Mouse (Mus musculus): ENCODE results near the gene Paqr6.
"Not testable (repeated sequence)": the region's sequence is repeated elsewhere in the genome, so short reads cannot be mapped to it uniquely, and the experiment has no call there.

Paqr6 gene

DNA sequence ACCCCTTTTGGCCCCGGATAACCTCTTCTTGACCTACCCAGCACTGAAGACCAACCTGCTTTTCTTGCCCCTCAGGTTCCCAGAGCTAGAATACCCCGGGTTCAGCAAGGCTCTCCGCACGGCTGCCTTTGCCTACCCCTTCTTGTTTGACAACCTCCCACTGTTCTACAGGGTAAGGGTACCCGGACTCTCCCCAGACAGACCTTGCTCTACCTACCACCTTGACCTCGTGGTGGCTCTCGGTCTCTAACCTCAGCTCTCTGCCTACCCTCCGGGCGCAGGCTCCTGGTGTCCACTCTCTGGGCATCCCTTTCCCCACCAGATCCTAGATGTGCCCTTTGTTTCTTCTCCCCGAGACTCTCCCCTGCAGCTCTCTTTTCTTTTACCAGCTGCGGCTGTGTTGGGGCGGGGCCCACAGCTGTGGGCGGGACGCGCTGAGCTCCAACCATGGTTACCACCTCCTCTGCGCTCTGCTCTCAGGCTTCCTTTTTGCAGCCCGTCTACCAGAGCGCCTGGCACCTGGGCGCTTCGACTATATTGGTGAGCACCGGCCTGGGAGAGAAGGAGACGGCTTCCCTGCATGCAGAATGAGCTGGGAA is 2.5 kb downstream of the Paqr6 start:
- DNase-seq (ENCODE audit: low spot score): peak; percentile 64

DNA sequence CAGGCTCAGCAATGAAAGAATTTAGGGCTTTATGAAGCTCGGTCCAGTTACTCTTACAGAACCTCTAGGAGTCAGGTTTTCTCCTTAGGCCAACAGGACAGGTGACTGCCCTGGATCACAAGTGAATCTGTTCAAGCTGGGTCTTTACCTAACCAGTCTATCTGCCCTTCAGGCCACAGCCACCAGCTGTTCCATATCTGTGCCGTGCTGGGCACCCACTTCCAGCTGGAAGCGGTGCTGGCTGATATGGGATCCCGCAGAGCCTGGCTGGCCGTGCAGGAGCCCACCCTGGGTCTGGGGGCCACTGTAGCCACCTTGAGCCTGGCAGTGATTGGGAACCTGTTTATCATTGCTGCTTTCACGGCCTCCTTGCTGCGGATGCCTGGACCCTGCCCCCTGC is 3.1 kb downstream of the Paqr6 start:
- not testable (repeated sequence) for DNase-seq (ENCODE audit: low spot score)

DNA sequence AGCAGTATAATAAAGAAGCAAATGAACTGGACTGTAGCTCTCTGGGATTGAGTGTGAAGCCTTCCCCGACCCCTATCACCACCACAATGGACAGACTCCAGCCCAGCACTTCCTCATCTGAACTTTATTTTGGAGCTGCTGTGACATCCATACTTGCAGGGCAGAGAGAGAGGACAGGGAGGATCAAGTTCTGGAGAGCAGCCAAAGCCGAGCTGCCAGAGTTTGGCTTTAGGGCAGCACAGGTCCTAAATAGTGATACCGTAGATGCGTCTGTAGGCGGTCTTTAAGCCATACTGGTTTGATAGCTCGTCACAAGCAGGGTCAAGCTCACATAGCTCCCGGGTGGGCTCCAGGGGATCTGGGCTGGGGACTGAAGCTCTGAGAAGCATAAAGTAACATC is 4.1 kb downstream of the Paqr6 start:
- DNase-seq (ENCODE audit: low spot score): not testable (repeated sequence)

DNA sequence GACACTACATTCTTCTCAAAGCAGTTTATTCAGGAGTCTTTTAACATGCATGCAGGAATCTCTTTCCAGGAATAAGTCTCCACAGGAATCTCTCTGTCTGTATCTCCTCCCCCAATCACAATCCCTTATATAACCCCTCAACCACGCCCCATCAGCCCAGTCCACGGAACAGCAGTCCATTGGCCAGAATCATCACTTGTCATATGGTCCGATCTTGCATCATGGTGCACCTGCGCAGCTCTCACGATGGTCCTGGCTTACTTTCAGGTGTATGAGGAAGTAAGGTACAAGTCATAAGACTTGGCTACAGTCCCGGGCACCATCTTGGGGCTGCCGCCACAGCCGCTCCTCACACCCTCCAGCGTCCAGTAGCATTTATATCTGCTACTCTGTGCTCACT is 8.3 kb downstream of the Paqr6 start, which contains the start of gene Bglap3:
Gene Bglap3 (minus strand): TSS at position 101 of the 400 bp plus-strand sequence.
- DNase-seq (ENCODE audit: low spot score): not testable (repeated sequence)

DNA sequence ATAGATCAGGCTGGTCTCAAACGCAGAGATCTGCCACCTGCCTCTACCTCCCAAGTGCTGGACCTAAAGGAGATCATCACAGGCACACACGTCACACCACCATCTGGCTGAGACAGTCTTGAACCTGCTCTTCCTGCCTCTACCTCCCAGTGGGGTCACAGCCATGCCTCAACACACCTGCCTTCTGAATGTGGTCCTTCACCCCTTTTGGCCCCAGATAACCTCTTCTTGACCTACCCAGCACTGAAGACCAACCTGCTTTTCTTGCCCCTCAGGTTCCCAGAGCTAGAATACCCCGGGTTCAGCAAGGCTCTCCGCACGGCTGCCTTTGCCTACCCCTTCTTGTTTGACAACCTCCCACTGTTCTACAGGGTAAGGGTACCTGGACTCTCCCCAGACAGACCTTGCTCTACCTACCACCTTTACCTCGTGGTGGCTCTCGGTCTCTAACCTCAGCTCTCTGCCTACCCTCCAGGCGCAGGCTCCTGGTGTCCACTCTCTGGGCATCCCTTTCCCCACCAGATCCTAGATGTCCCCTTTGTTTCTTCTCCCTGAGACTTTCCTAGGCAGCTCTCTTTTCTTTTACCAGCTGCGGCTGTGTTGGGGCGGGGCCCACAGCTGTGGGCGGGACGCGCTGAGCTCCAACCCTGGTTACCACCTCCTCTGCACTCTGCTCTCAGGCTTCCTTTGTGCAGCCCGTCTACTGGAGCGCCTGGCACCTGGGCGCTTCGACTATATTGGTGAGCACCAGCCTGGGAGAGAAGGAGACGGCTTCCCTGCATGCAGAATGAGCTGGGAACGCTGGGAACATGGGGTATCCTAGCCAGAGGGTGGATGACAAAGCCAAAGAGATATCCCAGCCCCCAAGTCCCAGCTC is 11.6 kb downstream of the Paqr6 start:
- DNase-seq (ENCODE audit: low spot score): peak; percentile 25

DNA sequence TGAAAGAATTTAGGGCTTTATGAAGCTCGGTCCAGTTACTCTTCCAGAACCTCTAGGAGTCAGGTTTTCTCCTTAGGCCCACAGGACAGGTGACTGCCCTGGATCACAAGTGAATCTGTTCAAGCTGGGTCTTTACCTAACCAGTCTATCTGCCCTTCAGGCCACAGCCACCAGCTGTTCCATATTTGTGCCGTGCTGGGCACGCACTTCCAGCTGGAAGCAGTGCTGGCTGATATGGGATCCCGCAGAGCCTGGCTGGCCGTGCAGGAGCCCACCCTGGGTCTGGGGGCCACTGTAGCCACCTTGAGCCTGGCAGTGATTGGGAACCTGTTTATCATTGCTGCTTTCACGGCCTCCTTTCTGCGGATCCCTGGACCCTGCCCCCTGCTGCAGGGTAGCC is 12.3 kb downstream of the Paqr6 start:
- DNase-seq (ENCODE audit: low spot score): not testable (repeated sequence)

DNA sequence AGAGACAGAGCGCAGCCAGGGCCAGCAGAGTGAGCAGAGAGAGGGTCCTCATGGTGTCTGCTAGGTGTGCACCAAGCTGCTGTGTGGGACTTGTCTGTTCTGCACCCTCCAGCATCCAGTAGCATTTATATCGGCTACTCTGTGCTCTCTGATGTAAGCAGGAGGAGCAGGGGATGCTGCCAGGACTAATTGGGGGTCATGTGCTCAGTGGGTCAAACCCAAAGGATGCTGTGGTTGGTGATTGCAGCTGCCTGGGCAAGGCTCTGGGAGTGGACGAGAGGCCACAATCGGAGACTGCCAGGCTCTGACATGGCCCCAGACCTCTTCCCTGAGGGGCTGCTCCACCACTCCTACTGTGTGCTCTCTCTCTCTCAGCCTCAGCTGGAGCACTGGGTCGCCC is 14.2 kb downstream of the Paqr6 start, which contains the start of gene Bglap2:
Gene Bglap2 (minus strand): TSS at position 101 of the 400 bp plus-strand sequence.
- DNase-seq (ENCODE audit: low spot score): not testable (repeated sequence)

DNA sequence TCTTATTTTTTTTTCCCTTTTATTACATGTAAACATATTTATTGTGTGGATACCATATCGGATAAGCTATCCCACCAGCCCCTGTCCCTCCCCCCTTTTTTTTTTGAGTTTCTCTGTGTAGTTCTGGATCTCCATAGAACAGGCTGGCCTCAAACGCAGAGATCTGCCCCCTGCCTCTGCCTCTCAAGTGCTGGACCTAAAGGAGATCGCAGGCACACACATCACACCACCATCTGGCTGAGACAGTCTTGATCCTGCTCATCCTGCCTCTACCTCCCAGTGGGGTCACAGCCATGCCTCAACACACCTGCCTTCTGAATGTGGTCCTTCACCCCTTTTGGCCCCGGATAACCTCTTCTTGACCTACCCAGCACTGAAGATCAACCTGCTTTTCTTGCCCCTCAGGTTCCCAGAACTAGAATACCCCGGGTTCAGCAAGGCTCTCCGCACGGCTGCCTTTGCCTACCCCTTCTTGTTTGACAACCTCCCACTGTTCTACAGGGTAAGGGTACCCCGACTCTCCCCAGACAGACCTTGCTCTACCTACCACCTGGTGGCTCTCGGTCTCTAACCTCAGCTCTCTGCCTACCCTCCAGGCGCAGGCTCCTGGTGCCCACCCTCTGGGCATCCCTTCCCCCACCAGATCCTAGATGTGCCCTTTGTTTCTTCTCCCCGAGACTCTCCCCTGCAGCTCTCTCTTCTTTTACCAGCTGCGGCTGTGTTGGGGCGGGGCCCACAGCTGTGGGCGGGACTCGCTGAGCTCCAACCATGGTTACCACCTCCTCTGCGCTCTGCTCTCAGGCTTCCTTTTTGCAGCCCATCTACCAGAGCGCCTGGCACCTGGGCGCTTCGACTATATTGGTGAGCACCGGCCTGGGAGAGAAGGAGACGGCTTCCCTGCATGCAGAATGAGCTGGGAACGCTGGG is 17.3 kb downstream of the Paqr6 start:
- DNase-seq (ENCODE audit: low spot score): peak; percentile 48

DNA sequence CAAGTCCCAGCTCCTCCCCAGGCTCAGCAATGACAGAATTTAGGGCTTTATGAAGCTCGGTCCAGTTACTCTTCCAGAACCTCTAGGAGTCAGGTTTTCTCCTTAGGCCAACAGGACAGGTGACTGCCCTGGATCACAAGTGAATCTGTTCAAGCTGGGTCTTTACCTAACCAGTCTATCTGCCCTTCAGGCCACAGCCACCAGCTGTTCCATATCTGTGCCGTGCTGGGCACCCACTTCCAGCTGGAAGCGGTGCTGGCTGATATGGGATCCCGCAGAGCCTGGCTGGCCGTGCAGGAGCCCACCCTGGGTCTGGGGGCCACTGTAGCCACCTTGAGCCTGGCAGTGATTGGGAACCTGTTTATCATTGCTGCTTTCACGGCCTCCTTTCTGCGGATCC is 18.0 kb downstream of the Paqr6 start:
- not testable (repeated sequence) for DNase-seq (ENCODE audit: low spot score)

DNA sequence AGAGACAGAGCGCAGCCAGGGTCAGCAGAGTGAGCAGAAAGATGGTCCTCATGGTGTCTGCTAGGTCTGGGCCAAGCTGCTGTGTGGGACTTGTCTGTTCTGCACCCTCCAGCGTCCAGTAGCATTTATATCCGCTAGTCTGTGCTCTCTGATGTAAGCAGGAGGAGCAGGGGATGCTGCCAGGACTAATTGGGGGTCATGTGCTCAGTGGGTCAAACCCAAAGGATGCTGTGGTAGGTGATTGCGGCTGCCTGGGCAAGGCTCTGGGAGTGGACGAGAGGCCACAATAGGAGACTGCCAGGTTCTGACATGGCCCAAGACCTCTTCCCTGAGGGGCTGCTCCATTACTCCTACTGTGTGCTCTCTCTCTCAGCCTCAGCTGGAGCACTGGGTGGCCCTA is 20.0 kb downstream of the Paqr6 start, which contains the start of gene Bglap:
Gene Bglap (minus strand): TSS at position 101 of the 400 bp plus-strand sequence.
- DNase-seq (ENCODE audit: low spot score): no peak

DNA sequence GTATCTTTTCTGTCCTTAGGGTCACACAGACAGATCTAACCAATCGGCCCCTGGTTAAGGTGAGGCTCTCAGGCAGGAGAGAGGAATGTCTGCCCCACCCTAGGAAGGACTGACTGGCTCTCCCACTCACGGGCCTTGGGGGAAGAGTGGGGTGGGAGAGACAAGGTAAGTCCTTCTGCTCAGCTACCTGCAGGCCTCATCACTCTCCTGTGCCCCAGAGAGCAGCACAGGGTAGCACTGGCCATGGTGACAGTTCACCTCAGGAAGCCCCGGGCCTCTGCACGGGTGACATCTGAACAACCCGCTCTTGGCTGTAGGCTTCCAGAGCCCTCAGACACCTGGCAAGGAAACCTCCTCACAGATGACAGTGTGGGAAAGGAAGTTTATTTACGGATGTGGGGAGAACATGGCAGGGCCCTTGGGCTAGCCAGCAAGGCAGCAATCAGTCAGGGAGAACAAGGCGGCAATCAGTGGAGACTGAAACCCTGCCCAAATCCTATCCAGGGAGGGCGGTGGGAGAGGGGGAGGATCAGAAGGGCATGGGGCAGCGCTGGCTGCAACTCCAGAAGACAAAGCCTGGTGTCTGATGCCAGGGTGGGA is 29.5 kb downstream of the Paqr6 start:
- no peak for DNase-seq (ENCODE audit: low spot score)

DNA sequence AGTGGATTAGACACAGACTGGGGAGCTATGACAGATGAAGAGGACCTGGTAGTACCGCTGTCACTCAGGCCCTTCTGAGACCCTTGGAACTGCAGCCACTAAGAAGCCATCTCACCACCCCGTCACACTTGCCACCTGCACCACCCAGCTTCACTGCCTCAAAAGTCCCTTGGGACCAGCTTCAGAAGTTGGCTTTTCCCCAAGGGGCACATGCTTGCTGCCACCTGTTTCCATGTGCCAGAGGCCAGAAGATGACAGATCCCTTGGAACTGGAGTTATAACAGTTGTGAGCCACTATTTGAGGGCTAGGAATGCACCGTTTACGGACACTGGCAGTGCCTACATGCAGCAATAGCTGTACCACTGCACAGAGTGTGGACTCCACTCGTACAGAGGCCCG is 30.9 kb downstream of the Paqr6 start:
- no peak for DNase-seq (ENCODE audit: low spot score)

DNA sequence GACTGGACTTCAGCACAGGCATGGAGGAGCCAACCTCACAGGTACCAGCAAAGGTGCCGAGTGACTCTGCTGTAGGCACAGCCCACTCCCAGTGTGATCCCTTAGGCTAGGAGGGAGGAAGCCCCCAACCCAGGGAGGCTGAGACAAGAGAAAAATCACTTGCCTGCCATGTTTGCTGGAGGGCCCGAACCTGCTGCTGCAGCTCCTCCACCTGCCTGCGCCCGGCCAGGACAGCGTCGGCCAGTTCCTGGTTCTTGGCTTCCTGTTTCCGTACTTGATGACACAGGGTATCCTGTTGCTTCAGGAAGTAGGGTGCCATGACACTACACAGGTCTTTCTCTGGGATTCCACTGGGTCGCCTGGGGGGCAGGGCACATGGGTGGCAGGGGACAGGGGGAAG is 31.4 kb downstream of the Paqr6 start:
- DNase-seq (ENCODE audit: low spot score): no peak

DNA sequence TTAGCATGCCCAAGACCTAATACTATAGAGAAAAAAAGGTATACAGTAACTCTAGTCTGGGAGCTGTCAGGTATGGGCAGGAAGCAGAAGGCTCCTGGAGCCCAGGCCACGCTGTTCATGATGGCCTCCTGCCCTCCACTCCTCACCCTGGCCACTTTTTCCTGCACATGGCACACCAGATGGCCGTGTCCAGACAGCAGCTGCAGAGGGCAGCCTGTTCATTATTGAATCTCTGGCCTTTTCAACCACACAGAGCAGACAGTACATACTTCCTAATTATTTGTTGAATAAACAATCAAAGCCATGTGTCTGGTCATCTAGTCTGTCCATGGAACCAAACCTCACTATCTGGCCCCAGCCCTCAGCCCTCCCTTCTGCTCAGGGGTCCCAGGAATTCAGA is 34.3 kb downstream of the Paqr6 start:
- no peak for DNase-seq (ENCODE audit: low spot score)

DNA sequence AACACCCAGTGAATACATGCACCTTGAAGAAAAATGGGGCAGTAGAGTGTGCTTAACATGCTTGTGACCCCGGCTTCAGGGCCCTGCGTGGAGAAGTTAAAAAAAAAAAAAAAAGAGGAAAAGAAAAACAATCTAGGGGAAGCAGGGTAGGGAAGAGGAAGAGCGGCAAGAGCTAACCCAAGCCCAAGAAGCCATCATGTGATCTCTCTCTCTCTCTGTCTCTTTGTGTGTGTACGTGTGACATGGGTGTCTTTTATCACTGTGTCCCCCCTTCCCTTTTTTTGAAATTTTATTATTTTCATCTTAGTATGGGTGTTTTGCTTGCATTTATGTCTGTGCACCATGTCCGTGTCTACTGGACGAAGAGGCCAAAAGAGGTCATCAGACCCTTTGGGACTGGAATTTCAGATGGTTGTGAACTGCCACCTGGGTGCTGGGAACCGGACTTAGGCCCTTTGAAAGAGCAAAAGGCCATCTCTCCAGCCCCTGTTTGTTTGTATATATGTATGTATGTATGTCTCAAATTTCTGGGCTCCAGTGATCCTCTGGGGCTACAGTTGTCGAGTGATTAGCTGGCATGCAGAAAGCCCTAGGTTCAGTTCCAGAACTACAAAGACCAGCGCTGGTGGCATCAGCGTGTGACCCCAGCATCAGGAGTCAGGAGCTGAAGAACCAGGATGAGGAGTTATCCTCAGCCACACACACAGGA is 39.3 kb downstream of the Paqr6 start:
- DNase-seq (ENCODE audit: low spot score): no peak

DNA sequence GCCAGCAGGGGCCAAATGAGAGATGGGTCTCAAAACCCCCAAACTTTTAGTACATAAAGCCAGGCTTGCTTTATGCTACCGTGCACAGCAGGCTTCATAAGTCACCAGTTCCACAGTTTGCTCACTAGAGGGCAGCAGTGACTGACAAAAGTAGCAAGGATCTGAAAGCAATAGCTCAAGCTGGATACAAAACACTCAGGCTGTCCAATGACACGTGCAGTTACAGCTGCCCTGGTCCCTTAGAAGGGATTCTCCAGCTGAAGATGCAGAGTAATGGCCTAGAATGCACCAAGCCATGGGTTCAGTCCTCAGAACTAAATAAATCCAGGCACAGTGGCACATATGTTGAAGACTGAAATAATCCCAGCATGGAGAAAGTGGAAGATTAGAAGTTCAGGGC is 42.7 kb downstream of the Paqr6 start:
- peak; percentile 69 for DNase-seq (ENCODE audit: low spot score)

DNA sequence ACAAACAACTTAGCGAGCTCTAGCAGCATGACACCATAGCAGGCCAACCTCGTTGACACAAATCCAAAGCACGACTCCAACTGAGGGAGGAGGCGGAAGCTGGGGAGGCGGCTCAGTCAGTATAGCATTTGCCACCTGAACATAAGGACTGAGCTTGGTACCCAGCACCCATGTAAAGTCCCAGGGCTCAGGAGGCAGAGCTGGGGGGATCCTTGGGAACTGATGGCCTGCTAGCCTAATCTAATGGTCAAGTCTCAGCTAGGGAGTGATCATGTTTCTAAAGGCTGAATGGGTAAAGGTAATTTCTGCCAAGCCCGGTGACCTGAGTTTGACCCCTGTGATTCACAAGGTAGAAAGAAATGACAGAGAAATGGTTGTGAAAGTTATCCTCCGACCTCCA is 43.1 kb downstream of the Paqr6 start:
- no peak for DNase-seq (ENCODE audit: low spot score)

DNA sequence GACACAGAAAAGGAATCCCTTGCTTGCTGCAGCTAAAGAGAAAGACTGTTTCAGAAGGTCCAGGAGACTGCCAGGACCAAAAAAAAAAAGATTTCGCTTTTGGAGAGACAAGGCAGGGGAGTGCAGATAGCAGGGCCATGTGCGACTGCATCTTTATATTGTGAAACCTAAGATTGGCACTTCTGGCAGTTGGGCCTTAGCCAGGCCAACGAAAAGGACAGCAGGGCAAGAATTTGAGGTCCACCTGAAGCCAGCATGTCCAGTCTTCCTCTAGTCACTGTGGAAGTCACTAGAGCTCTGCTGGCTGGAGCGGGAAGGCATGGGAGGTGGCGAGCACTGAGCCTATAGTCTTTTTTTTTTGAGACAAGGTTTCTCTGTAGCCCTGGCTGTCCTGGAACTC is 44.6 kb downstream of the Paqr6 start:
- no peak for DNase-seq (ENCODE audit: low spot score)

DNA sequence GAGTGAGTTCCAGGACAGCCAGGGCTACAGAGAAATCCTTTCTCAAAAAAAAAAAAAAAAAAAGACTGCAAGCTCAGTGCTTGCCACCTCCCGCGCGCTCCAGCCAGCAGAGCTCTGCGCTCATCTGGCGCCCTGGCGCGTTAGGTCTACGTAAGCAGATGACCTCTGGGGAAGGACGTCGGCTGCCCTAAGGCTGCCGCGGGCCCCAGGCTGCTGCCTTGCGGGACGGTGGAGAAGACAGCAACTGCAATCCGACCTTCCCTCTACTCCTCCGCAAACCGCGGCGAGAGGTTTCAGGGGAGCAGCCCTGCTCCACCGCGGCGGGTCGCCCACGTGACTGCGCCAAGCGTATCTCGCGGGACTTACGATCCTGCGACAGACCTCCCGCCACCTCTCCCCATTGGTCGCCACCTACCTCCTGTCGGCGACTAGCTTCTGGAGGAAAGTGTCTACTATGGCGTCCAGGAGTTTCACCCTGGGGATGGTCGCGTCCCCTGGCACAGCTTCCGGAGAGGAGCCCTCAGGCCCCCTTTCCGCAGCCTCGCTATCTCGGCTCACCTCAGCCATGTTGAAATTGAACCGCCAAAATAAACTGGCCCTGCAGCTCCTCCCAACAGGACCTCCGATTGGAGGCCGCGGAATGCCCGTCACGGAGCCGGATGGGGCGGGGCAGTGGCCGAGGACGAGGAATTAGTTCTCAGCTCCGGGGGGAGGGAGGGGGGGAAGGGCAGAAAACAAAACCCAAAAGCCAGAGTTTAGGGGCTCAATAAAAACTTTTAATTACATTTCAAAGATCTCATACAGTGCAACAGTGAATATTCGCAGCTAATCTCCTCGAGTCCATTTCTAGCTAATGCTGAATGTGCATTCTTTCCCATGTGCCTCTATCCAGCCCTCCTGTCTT is 45.6 kb downstream of the Paqr6 start, which contains the start of gene Pmf1:
Gene Pmf1 (minus strand): TSS at position 591 of the 904 bp plus-strand sequence.
- DNase-seq (ENCODE audit: low spot score): peak; percentile 92

DNA sequence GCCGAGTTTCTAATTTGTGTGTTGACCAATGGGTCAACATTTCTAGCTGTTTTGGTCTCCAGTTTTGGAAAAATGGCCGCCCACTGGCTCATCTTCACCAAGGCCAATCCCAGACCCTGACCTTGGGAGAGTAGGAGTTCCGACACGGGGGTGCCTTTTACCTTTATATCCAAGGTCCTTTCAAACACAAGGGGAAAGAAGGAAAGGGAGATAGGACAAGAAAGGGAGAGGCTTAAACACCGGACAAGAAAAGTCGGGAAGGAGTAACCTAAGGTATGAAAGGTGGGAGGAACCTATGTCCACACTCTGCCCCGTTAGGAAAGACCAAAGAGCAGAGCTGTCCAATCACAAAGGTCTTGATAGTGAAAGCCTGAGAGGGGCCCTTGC is 46.3 kb downstream of the Paqr6 start:
- DNase-seq (ENCODE audit: low spot score): no peak

All from T-cell, adult 2 months (primary cell).